8 mouse cellular contexts compared by ENCODE assay signal in genomic region chr9:65580401-65581256, GRCm38 (mm10). TPM values are rescaled to one million over a fixed set of nuclear protein-coding genes. Genes with fewer than 3 reads are reported as not detected.
A peak's percentile ranks its signal among the peaks of the same experiment; 100 is the strongest.
DNase-seq lines count a peak whose midpoint lies in the region; ATAC-seq lines count a peak whose summit lies in the region.

No protein-coding gene starts in this region.

- WGBS in intestine, embryonic 15.5 days = 4% methylated on average over 22 of the region's 29 CpGs
- 5% methylated on average over 21 of the region's 29 CpGs for WGBS in limb, embryonic 11.5 days
- WGBS in midbrain, embryonic 13.5 days = 7% methylated on average over 19 of the region's 29 CpGs

- DNase-seq in right cerebral cortex, adult 18-20 months = peak; percentile 74
- no peak for DNase-seq in right cerebral cortex, postnatal 25 days
- peak; percentile 87 for DNase-seq in embryo, embryonic 9.5 days (ENCODE audit: extremely low spot score)
- peak; percentile 59 to 89 for DNase-seq in gastrocnemius, postnatal 4 days (ENCODE audit: low spot score in 2 of 2)
- DNase-seq in limb, embryonic 11.5 days (ENCODE audit: low spot score) = peak; percentile 85
- DNase-seq in spleen, adult 18-20 months = peak; percentile 80 to 88

- H3K9ac ChIP-seq in intestine, embryonic 15.5 days = no peak overlapping the region
- no peak overlapping the region for H3K9ac ChIP-seq in limb, embryonic 11.5 days (ENCODE audit: low read length)
- H3K9ac ChIP-seq in midbrain, embryonic 13.5 days (replicated peaks) = peak overlapping the region; percentile 54

- H3K4me3 ChIP-seq in intestine, embryonic 15.5 days (replicated peaks) = peak overlapping the region; percentile 63
- H3K4me3 ChIP-seq in limb, embryonic 11.5 days (ENCODE audit: low read depth, low read length) = peak overlapping the region; percentile 17; the same call in 1 of the 2 replicates
- H3K4me3 ChIP-seq in midbrain, embryonic 13.5 days (replicated peaks) = peak overlapping the region; percentile 55

- peak overlapping the region; percentile 87 for H3K4me2 ChIP-seq in intestine, embryonic 15.5 days (replicated peaks)
- peak overlapping the region; percentile 46 for H3K4me2 ChIP-seq in limb, embryonic 11.5 days (ENCODE audit: low read depth, severe bottlenecking)
- H3K4me2 ChIP-seq in midbrain, embryonic 13.5 days (replicated peaks) = peak overlapping the region; percentile 70

- no peaks in the 10 kb centered on the region for H3K36me3 ChIP-seq in intestine, embryonic 15.5 days
- no peaks in the 10 kb centered on the region for H3K36me3 ChIP-seq in limb, embryonic 11.5 days (ENCODE audit: control insufficient read depth, insufficient read depth, low read length)
- H3K36me3 ChIP-seq in midbrain, embryonic 13.5 days = no peaks in the 10 kb centered on the region

- peaks cover 40% of the 10 kb centered on the region for H3K4me1 ChIP-seq in intestine, embryonic 15.5 days (replicated peaks)
- H3K4me1 ChIP-seq in limb, embryonic 11.5 days (ENCODE audit: control insufficient read depth, insufficient read depth, low read length) = peaks cover 24% of the 10 kb centered on the region
- peaks cover 39% of the 10 kb centered on the region for H3K4me1 ChIP-seq in midbrain, embryonic 13.5 days (replicated peaks)

- no peaks in the 10 kb centered on the region for H3K9me3 ChIP-seq in intestine, embryonic 15.5 days
- no peaks in the 10 kb centered on the region for H3K9me3 ChIP-seq in limb, embryonic 11.5 days (ENCODE audit: control insufficient read depth, low read length)
- no peaks in the 10 kb centered on the region for H3K9me3 ChIP-seq in midbrain, embryonic 13.5 days

- peak overlapping the region; percentile 80 for H3K27ac ChIP-seq in intestine, embryonic 15.5 days
- peak overlapping the region; percentile 25; the same call in 1 of the 2 replicates for H3K27ac ChIP-seq in limb, embryonic 11.5 days (replicated peaks; ENCODE audit: low read depth, low read length)
- H3K27ac ChIP-seq in midbrain, embryonic 13.5 days = peak overlapping the region; percentile 74

- peak; percentile 73 for ATAC-seq in intestine, embryonic 15.5 days
- ATAC-seq in limb, embryonic 11.5 days (ENCODE audit: insufficient number of reproducible peaks, low FRiP score, low TSS enrichment, low read depth) = peak; percentile 72
- peak; percentile 86 for ATAC-seq in midbrain, embryonic 13.5 days

- no peaks in the 10 kb centered on the region for H3K27me3 ChIP-seq in intestine, embryonic 15.5 days (replicated peaks)
- no peaks in the 10 kb centered on the region for H3K27me3 ChIP-seq in limb, embryonic 11.5 days (ENCODE audit: control insufficient read depth, insufficient read depth, low read length)
- no peaks in the 10 kb centered on the region for H3K27me3 ChIP-seq in midbrain, embryonic 13.5 days

RNA-seq across cellular contexts. Expression of gene Plekho2, which starts 0.8 kb away (rescaled TPM):
- 10 to 100 TPM; 23.6 to 26.0 TPM for total RNA-seq in gastrocnemius, postnatal 4 days (2021)
- polyA plus RNA-seq in intestine, embryonic 15.5 days (2015; fragmentation: Nextera tagmentation; extraction: Ambion mirVana) = 11.0 and 11.2 TPM in 2 replicates
- 12.2 and 12.5 TPM in 2 replicates for polyA plus RNA-seq in limb, embryonic 11.5 days (2014; fragmentation: Nextera tagmentation; extraction: Ambion mirVana)
- polyA plus RNA-seq in midbrain, embryonic 13.5 days (2015; fragmentation: Nextera tagmentation; extraction: Ambion mirVana) = 5.6 and 5.9 TPM in 2 replicates

RNA-seq across cellular contexts. Expression of gene Pif1, which starts 6.3 kb away (rescaled TPM):
- total RNA-seq in gastrocnemius, postnatal 4 days (2021) = 1 to 10 TPM; 3.0 TPM
- 9.1 and 9.6 TPM in 2 replicates for polyA plus RNA-seq in intestine, embryonic 15.5 days (2015; fragmentation: Nextera tagmentation; extraction: Ambion mirVana)
- polyA plus RNA-seq in limb, embryonic 11.5 days (2014; fragmentation: Nextera tagmentation; extraction: Ambion mirVana) = 13.3 and 15.0 TPM in 2 replicates
- 8.4 and 9.7 TPM in 2 replicates for polyA plus RNA-seq in midbrain, embryonic 13.5 days (2015; fragmentation: Nextera tagmentation; extraction: Ambion mirVana)

RNA-seq across cellular contexts. Expression of gene Rbpms2, which starts 48.8 kb away (rescaled TPM):
- total RNA-seq in gastrocnemius, postnatal 4 days (2021) = 1 to 10 TPM; 5.1 to 5.6 TPM
- 18.9 and 19.6 TPM in 2 replicates for polyA plus RNA-seq in intestine, embryonic 15.5 days (2015; fragmentation: Nextera tagmentation; extraction: Ambion mirVana)
- 29.7 and 31.5 TPM in 2 replicates for polyA plus RNA-seq in limb, embryonic 11.5 days (2014; fragmentation: Nextera tagmentation; extraction: Ambion mirVana)
- polyA plus RNA-seq in midbrain, embryonic 13.5 days (2015; fragmentation: Nextera tagmentation; extraction: Ambion mirVana) = 4.5 and 4.9 TPM in 2 replicates

Comparison
In these comparisons a context has a peak if more than half of its experiments do, and no peak if none do; other contexts are left out.
1. H3K27ac ChIP-seq: peak in every context shown above with its lines; median percentile 80 in intestine, embryonic 15.5 days; 74 in midbrain, embryonic 13.5 days; 25 in limb, embryonic 11.5 days.